Mouse (Mus musculus) mature B cell (primary cell): ENCODE data around the gene Large1.

Source experiments
- in situ Hi-C: fragments of 300-500 bp; cut with MboI; formaldehyde crosslinking; loops from 2 replicates; pipeline ENCODE4 v1.14.3; 2019

Large1 gene

GRCm38 (mm10) chr8:72780644-72781043 is 572.7 kb downstream of the Large1 start:
- in situ Hi-C loops, result no loop called here

- in situ Hi-C loops, result no loop called here
Observed at GRCm38 (mm10) chr8:72777797-72778196, 575.5 kb downstream of the Large1 start.

GRCm38 (mm10) chr8:72766777-72767176 is 586.6 kb downstream of the Large1 start:
- in situ Hi-C loops, result no loop called here

- in situ Hi-C loops, result no loop called here
Observed at GRCm38 (mm10) chr8:72765696-72766095, 587.6 kb downstream of the Large1 start.
